Mouse (Mus musculus): ENCODE data around the gene Pnpla7. TPM values are rescaled to one million over a fixed set of nuclear protein-coding genes. Genes with fewer than 3 reads are reported as not detected.
A peak's percentile ranks its signal among the peaks of the same experiment; 100 is the strongest.

Pnpla7 gene
- polyA plus RNA-seq, 1 experiment from 2014 or later: 3.1 TPM

GRCm38 (mm10) chr2:25054221-25055067 lies 78.6 kb downstream of the Pnpla7 start, which contains the start of gene Nsmf:
TSS of gene Nsmf (plus strand) at chr2:25054355.
- peaks cover 6% of the 10 kb centered on the region; the same call in 1 of the 2 replicates for H3K36me3 ChIP-seq (ENCODE audit: control insufficient read depth, insufficient read depth, low read length)
- H3K27me3 ChIP-seq (ENCODE audit: control insufficient read depth, insufficient read depth, low read length): no peaks in the 10 kb centered on the region
- peaks cover 12% of the 10 kb centered on the region for H3K4me1 ChIP-seq (ENCODE audit: control insufficient read depth, insufficient read depth, low read length)
- DNase-seq (ENCODE audit: low spot score, missing footprints): peak; percentile 97
- ATAC-seq (ENCODE audit: low FRiP score): peak; percentile 96
- 6% methylated on average over 44 of the region's 47 CpGs for WGBS
- H3K9ac ChIP-seq (ENCODE audit: low read length): peak within 1 kb of the TSS; percentile 87
- no peak within 1 kb of the TSS for H3K27ac ChIP-seq (ENCODE audit: low read depth, low read length)
- H3K9me3 ChIP-seq (ENCODE audit: control insufficient read depth, low read length): no peaks in the 10 kb centered on the region
- H3K4me3 ChIP-seq (ENCODE audit: low read depth, low read length): peak within 1 kb of the TSS; percentile 90
- peak within 1 kb of the TSS; percentile 79 for H3K4me2 ChIP-seq

GRCm38 (mm10) chr2:25055068-25055405 lies 79.2 kb downstream of the Pnpla7 start:
- Histone ChIP-seq H3K4me2 (peak overlapping the region; percentile 79), H3K4me1 (ENCODE audit: control insufficient read depth, insufficient read depth, low read length) (peaks cover 12% of the 10 kb centered on the region), H3K36me3 (ENCODE audit: control insufficient read depth, insufficient read depth, low read length) (peaks cover 6% of the 10 kb centered on the region; the same call in 1 of the 2 replicates), H3K27ac (ENCODE audit: low read depth, low read length) (no peak overlapping the region), H3K9ac (ENCODE audit: low read length) (peak overlapping the region; percentile 87), H3K27me3 (ENCODE audit: control insufficient read depth, insufficient read depth, low read length) (no peaks in the 10 kb centered on the region), H3K9me3 (ENCODE audit: control insufficient read depth, low read length) (no peaks in the 10 kb centered on the region), H3K4me3 (ENCODE audit: low read depth, low read length) (peak overlapping the region; percentile 90)
- 52% methylated on average over 2 of the region's 2 CpGs for whole genome bisulfite sequencing
- ATAC-seq (ENCODE audit: low FRiP score): peak; percentile 31
- DNase-seq (ENCODE audit: low spot score, missing footprints): no peak

- Histone ChIP-seq H3K27me3 (ENCODE audit: control insufficient read depth, insufficient read depth, low read length) (no peaks in the 10 kb centered on the region), H3K4me2 (peak overlapping the region; percentile 79; the same call in 1 of the 2 replicates), H3K27ac (ENCODE audit: low read depth, low read length) (no peak overlapping the region), H3K4me3 (ENCODE audit: low read depth, low read length) (peak overlapping the region; percentile 90), H3K4me1 (ENCODE audit: control insufficient read depth, insufficient read depth, low read length) (peaks cover 12% of the 10 kb centered on the region), H3K9me3 (ENCODE audit: control insufficient read depth, low read length) (no peaks in the 10 kb centered on the region), H3K36me3 (ENCODE audit: control insufficient read depth, insufficient read depth, low read length) (peaks cover 6% of the 10 kb centered on the region; the same call in 1 of the 2 replicates), H3K9ac (ENCODE audit: low read length) (peak overlapping the region; percentile 87)
- DNase-seq (ENCODE audit: low spot score, missing footprints) (no peak), ATAC-seq (ENCODE audit: low FRiP score) (0 out of 2 replicates have a peak, but pooled peaks have one; percentile 0)
- WGBS: 89% methylated on average over 21 of the region's 21 CpGs
Observed at GRCm38 (mm10) chr2:25055409-25056155, 79.7 kb downstream of the Pnpla7 start.

GRCm38 (mm10) chr2:25058926-25059325 lies 83.1 kb downstream of the Pnpla7 start:
- Histone ChIP-seq H3K4me2 (no peak overlapping the region), H3K27ac (ENCODE audit: low read depth, low read length) (no peak overlapping the region), H3K4me1 (ENCODE audit: control insufficient read depth, insufficient read depth, low read length) (peaks cover 12% of the 10 kb centered on the region), H3K9ac (ENCODE audit: low read length) (no peak overlapping the region), H3K9me3 (ENCODE audit: control insufficient read depth, low read length) (no peaks in the 10 kb centered on the region), H3K36me3 (ENCODE audit: control insufficient read depth, insufficient read depth, low read length) (peaks cover 6% of the 10 kb centered on the region; the same call in 1 of the 2 replicates), H3K4me3 (ENCODE audit: low read depth, low read length) (no peak overlapping the region), H3K27me3 (ENCODE audit: control insufficient read depth, insufficient read depth, low read length) (no peaks in the 10 kb centered on the region)
- no peak for ATAC-seq (ENCODE audit: low FRiP score)
- DNase-seq (ENCODE audit: low spot score, missing footprints): no peak
- 86% methylated on average over 7 of the region's 7 CpGs for WGBS

GRCm38 (mm10) chr2:25063523-25063922 lies 87.7 kb downstream of the Pnpla7 start:
- Histone ChIP-seq H3K4me3 (ENCODE audit: low read depth, low read length) (no peak overlapping the region), H3K27me3 (ENCODE audit: control insufficient read depth, insufficient read depth, low read length) (no peaks in the 10 kb centered on the region), H3K4me1 (ENCODE audit: control insufficient read depth, insufficient read depth, low read length) (no peaks in the 10 kb centered on the region), H3K36me3 (ENCODE audit: control insufficient read depth, insufficient read depth, low read length) (no peaks in the 10 kb centered on the region), H3K9me3 (ENCODE audit: control insufficient read depth, low read length) (no peaks in the 10 kb centered on the region), H3K4me2 (no peak overlapping the region), H3K9ac (ENCODE audit: low read length) (no peak overlapping the region), H3K27ac (ENCODE audit: low read depth, low read length) (no peak overlapping the region)
- ATAC-seq (ENCODE audit: low FRiP score): no peak
- DNase-seq (ENCODE audit: low spot score, missing footprints): no peak
- WGBS: 94% methylated on average over 5 of the region's 5 CpGs

GRCm38 (mm10) chr2:25064285-25064684 lies 88.5 kb downstream of the Pnpla7 start:
- Histone ChIP-seq H3K27ac (ENCODE audit: low read depth, low read length) (no peak overlapping the region), H3K4me1 (ENCODE audit: control insufficient read depth, insufficient read depth, low read length) (no peaks in the 10 kb centered on the region), H3K36me3 (ENCODE audit: control insufficient read depth, insufficient read depth, low read length) (no peaks in the 10 kb centered on the region), H3K4me3 (ENCODE audit: low read depth, low read length) (no peak overlapping the region), H3K9me3 (ENCODE audit: control insufficient read depth, low read length) (no peaks in the 10 kb centered on the region), H3K4me2 (no peak overlapping the region), H3K9ac (ENCODE audit: low read length) (no peak overlapping the region), H3K27me3 (ENCODE audit: control insufficient read depth, insufficient read depth, low read length) (no peaks in the 10 kb centered on the region)
- DNase-seq (ENCODE audit: low spot score, missing footprints) (no peak), ATAC-seq (ENCODE audit: low FRiP score) (no peak)
- WGBS: 95% methylated on average over 1 of the region's 1 CpGs

GRCm38 (mm10) chr2:25065537-25065936 lies 89.7 kb downstream of the Pnpla7 start:
- Histone ChIP-seq H3K9ac (ENCODE audit: low read length) (no peak overlapping the region), H3K27me3 (ENCODE audit: control insufficient read depth, insufficient read depth, low read length) (no peaks in the 10 kb centered on the region), H3K4me2 (no peak overlapping the region), H3K4me3 (ENCODE audit: low read depth, low read length) (no peak overlapping the region), H3K36me3 (ENCODE audit: control insufficient read depth, insufficient read depth, low read length) (no peaks in the 10 kb centered on the region), H3K4me1 (ENCODE audit: control insufficient read depth, insufficient read depth, low read length) (no peaks in the 10 kb centered on the region), H3K27ac (ENCODE audit: low read depth, low read length) (no peak overlapping the region), H3K9me3 (ENCODE audit: control insufficient read depth, low read length) (no peaks in the 10 kb centered on the region)
- ATAC-seq (ENCODE audit: low FRiP score): no peak
- DNase-seq (ENCODE audit: low spot score, missing footprints): no peak

- H3K4me1 ChIP-seq (ENCODE audit: control insufficient read depth, insufficient read depth, low read length): no peaks in the 10 kb centered on the region
- WGBS: 90% methylated on average over 4 of the region's 4 CpGs
- no peak for DNase-seq (ENCODE audit: low spot score, missing footprints)
- no peak overlapping the region for H3K4me2 ChIP-seq
- H3K27me3 ChIP-seq (ENCODE audit: control insufficient read depth, insufficient read depth, low read length): no peaks in the 10 kb centered on the region
- H3K36me3 ChIP-seq (ENCODE audit: control insufficient read depth, insufficient read depth, low read length): no peaks in the 10 kb centered on the region
- no peaks in the 10 kb centered on the region for H3K9me3 ChIP-seq (ENCODE audit: control insufficient read depth, low read length)
- no peak overlapping the region for H3K4me3 ChIP-seq (ENCODE audit: low read depth, low read length)
- no peak for ATAC-seq (ENCODE audit: low FRiP score)
- no peak overlapping the region for H3K9ac ChIP-seq (ENCODE audit: low read length)
- H3K27ac ChIP-seq (ENCODE audit: low read depth, low read length): no peak overlapping the region
Observed at GRCm38 (mm10) chr2:25066552-25066951, 90.7 kb downstream of the Pnpla7 start.

GRCm38 (mm10) chr2:25069537-25069936 lies 93.7 kb downstream of the Pnpla7 start:
- Histone ChIP-seq H3K4me2 (no peak overlapping the region), H3K9me3 (ENCODE audit: control insufficient read depth, low read length) (no peaks in the 10 kb centered on the region), H3K9ac (ENCODE audit: low read length) (no peak overlapping the region), H3K36me3 (ENCODE audit: control insufficient read depth, insufficient read depth, low read length) (no peaks in the 10 kb centered on the region), H3K4me3 (ENCODE audit: low read depth, low read length) (no peak overlapping the region), H3K27me3 (ENCODE audit: control insufficient read depth, insufficient read depth, low read length) (no peaks in the 10 kb centered on the region), H3K27ac (ENCODE audit: low read depth, low read length) (no peak overlapping the region), H3K4me1 (ENCODE audit: control insufficient read depth, insufficient read depth, low read length) (no peaks in the 10 kb centered on the region)
- 83% methylated on average over 4 of the region's 4 CpGs for WGBS
- ATAC-seq (ENCODE audit: low FRiP score) (no peak), DNase-seq (ENCODE audit: low spot score, missing footprints) (no peak)

All from midbrain, embryonic 11.5 days (tissue).